Mouse (Mus musculus) mesoderm, embryonic 11.5 days (tissue): ENCODE measurements at regions not wholly inside any gene's neighbourhood (a gene's known extent, or its start where the extent isn't known, plus 50 kb on each side); places are given as distances from the start of the nearest gene placed in this dataset.
A peak's percentile ranks its signal among the peaks of the same experiment; 100 is the strongest.

Experiments
- DNase-seq: peaks from one replicate; pipeline ENCODE4 v3.0.0-alpha.2; 2012; ENCODE audit warnings: low read depth, low spot score

GRCm38 (mm10) chr12:109662179-109662578 is 62.0 kb upstream of the Rtl1 start:
- no peak for DNase-seq

DNA sequence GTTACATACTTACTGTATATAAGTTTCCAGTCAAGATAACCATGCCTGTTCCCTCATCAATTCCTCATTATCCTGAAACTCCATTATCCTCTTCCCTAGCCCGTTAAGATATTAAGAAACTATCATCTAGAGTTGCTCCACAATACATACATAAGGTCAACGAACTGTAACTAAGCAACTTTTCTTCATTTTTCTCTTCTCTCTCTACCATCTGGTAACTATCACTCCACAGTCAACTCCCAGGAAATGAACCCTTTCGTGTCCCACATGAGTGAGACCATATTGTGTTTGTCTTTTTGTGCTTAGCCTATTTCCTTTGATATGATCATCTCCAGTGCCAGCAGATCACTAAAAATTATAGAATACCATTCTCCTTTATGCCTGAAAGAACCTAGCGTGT is 74.6 kb upstream of the Rtl1 start:
- no peak for DNase-seq

DNA sequence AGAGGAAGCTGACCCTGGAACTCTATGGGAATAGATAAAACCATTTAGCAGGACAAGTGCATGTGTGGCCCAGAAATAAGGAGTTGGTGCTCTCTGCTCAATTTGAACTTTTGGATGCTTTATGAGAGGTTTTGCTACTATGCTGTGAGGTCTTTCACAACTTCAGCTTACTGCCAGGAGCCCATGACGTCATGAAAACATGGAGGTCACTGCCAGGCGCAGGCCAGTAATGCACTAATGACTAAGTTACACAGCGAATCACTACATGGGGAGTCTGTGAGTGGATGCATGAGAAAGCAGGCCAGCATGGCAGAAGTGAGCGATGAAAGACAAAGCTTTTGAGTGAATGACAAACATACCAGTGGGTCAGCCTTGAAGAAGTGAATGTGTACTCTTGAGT is 93.9 kb upstream of the Rtl1 start:
- no peak for DNase-seq

GRCm38 (mm10) chr12:109694801-109695430 is 94.8 kb upstream of the Rtl1 start:
- DNase-seq: no peak

- DNase-seq: no peak
Observed at GRCm38 (mm10) chr12:109706820-109707219, 106.7 kb upstream of the Rtl1 start.

DNA sequence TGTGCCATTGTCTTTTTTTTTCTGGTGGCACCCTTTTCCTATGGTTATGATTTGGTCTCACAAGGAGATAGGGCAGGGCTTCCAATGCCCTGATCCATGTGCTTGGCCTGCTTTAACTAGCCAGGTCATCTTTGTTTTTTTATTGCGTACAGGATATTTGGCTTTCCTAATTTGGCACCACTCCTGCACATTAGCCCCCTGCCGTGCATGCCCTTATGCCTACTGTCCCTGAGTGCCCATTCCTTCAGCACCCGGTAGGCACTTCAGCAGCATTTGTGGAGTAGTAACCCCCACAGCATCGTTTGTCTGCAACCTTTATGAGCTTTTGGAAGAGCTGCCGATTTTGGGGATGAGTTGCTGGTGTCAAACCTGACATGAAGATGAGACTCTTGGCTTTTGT is 109.5 kb upstream of the Rtl1 start:
- DNase-seq: no peak

DNA sequence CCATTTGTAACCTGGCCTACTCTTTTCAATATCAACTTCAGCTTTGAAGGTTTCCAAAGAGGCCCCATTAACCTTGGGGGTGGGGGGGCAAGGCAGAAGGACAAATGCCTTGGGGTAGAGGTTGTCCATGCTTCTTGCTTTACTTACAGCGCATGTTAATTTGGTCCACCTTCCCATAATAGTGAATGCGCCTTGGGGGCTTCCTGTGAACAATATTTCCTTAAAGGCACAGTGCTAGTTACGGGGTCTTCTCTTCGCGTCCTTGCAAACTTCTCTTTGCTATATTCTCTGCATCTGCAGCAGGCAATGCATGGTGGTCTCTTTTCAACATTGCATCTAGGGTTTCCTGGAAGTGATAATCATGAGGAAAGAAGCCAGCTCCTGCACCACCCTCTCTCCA is 111.3 kb upstream of the Rtl1 start:
- DNase-seq: no peak

DNA sequence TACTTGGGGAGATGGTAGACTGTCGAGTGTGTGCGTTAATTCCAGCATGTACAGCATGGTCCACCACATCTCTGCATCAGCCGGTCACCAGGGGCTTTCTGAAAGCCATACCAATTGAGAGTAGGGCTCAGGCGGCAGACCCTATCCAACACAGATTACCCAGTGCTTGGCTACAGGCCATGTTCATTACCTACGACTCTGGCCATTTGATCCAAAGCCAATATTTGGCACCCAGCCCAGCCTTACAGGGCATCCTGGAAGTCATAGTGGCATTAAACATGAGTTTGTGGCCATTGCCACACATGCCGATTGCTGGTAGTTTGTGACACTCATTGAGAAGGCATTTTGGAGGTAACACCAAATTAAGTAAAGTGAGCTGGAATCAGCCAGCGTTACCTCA is 111.8 kb upstream of the Rtl1 start:
- DNase-seq: no peak

DNA sequence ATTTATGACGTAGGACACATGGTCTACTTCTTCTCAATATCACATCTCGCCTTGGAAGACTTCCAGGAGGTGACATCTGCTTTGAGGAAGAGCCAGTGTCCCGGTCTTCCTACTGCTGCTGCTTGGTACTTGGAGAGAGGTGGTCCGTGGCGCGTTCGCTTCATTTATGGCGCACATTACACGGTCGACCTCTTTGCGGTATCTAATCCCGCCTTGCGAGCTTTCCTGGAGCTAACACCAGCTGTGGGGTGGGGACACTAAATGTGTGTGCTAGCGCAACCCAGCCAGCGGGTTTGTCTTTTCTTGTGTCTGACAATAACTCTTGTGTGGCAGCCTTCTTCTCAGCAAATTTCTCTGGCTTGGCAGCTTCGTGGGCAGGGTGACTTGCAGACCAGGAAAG is 112.3 kb upstream of the Rtl1 start:
- no peak for DNase-seq

- DNase-seq: no peak
Observed at GRCm38 (mm10) chr12:109713041-109713440, 112.9 kb upstream of the Rtl1 start.

- DNase-seq: no peak
Observed at GRCm38 (mm10) chr12:109714061-109714460, 113.9 kb upstream of the Rtl1 start.

DNA sequence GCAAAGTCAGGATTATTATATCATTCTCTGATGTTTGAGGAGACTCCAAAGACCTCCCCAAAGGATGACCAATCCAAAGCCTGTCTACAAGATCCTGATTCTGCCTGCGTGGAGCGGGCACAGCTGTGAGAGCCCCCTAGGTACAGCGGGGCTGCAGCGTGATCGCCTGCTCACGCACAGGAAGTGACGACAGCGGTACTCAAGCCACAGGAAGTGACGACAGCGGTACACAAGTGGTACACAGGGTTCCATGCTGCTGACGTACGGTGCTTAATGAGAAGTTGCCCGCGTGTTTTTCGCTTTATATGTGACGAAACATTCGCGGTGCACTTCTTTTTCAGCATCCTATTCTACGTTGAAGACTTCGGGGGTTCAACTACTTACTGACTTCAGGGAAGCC is 116.9 kb upstream of the Rtl1 start:
- DNase-seq: no peak

GRCm38 (mm10) chr12:109718036-109718435 is 117.9 kb upstream of the Rtl1 start:
- DNase-seq: no peak

DNA sequence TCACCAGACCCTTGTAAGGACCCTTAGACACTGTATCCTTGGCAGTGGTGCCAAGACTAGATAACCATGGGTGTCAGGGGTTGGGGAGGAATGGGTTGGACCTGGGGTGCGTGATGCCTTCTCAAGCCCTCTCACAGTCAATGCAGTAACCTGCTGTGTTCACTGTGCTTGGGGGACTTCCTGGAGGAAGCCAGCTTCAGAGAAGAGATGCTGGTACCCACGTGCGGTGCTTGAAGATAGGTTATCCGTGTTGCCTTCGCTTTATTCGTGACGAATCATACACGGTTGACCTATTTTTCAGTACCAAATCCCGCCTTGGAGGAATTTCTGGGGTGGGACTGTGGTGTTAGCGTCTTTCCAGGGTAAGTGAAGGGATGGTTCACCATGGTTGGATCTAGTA is 138.1 kb upstream of the Rtl1 start:
- no peak for DNase-seq

DNA sequence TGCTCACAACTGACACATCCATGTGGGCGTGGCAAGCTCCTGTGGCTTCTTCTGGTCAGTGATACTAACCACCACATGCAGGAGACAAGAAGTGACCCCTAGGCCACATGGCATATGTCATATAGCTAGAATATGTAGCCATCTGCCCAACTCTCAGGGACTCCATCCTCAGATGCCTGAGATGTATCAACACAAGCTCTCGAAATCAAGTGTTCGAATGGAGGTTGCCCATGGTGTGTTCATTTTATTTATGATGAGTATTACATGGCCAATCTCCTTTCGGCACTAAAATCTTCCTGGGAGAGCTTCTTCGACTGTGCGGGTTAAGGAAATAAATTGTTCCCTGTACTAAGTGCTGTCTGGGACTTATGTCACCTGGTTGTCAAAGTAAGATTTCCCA is 138.8 kb upstream of the Rtl1 start:
- no peak for DNase-seq

- DNase-seq: no peak
Observed at GRCm38 (mm10) chr12:109742486-109742885, 142.4 kb upstream of the Rtl1 start.

DNA sequence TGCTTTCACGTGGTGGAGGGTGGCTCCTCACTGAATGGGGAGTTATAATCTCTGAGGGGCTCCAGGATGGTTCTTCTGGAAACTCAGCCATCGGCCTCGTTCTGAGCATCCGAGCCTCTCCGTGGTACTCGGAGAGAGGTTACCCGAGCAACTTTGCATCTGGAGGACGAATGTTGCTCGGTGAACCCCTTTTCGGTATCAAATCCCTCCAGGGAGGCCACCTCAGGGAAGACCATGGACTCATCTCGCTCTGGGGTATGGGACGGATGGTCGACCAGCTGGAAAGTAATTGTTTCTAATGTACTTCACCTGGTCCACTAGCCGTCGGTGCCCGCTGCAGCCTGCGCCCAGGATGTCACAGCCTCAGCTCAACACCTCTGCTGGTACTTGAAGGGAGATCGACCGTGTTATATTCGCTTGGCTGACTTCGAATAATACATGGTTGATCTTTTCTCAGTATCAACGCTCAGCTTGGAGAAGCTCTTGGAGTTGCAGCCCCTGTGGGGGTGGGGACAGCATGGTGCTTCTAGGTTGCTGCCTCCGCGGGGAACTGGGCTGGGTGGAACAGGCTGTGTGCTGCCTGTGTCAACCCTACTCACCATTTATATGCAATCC is 143.0 kb upstream of the Rtl1 start:
- DNase-seq: no peak

- no peak for DNase-seq
Observed at GRCm38 (mm10) chr12:109744186-109744585, 144.1 kb upstream of the Rtl1 start.

DNA sequence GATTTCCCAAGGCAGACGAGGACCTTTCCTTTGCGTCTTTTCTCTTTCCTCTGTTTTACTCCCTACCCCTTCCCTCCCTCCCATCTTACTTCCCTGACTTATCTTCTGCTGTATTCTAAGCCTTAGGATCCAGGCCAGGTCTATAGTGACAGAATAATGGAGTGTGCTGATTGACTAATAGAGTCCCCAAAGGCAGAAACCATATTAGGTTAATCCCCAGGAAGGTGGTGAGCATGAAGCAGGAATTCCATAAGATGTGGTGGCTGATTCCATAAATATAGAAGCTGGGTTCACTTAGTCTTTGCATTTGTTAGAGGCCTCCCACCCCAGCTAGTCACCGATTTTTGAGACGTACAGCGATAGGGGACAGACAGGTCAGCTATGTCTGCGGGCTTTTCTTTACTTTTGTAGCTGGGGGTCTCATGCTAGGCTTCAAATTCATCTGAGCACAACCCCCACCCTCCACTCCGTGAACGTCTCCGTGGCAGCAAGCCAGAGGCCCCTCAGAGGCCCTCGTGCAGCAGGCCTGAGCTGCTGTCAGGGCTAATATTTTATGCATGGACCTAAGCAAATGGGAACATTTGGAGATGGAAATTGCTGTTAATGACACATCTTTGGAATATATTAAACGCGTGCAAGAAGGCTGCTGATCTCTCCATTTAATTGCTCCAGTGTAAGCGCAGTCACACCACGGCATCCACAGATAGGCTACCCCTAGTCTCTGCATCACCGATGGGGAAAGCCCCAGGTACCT is 145.8 kb upstream of the Rtl1 start:
- DNase-seq: peak; percentile 46

DNA sequence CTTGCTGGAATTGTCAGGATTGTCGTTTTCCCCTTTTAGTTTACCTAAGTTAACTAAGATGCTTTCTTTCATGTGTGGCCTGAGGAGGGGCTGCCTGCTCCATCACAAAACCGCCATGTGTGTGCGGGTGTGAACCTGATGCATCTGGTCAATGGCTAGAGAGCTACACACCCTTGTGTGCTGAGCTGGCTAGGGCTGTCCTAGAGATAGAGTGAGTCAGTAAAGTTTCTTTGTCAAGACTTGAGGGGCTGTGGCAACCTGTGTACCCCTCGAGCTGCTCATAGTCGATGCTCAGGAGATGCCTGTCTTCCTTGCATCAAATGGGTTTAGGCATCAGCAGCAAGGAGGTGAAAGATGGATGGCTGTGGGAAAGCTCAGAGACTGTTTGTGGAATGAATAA is 147.1 kb upstream of the Rtl1 start:
- no peak for DNase-seq

DNA sequence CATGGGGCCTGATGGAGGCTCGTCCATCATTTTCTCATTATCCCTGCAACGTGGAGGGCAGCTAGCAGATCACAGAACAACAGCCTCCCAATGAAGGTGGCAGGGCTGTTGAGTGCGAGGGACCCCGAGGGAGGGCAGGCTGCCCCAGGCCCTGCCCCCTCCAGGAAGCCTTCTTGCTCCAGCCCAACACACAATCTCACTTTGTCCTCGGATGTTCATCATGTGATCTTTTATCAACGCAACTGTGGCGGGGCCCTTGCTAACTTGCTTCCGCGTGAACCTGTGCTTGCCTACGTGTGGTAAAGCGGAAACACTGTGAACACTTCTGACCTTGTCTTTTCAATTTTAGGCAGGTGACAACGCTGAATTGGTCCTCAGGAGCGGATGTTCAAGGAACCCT is 147.6 kb upstream of the Rtl1 start:
- peak; percentile 50 for DNase-seq

DNA sequence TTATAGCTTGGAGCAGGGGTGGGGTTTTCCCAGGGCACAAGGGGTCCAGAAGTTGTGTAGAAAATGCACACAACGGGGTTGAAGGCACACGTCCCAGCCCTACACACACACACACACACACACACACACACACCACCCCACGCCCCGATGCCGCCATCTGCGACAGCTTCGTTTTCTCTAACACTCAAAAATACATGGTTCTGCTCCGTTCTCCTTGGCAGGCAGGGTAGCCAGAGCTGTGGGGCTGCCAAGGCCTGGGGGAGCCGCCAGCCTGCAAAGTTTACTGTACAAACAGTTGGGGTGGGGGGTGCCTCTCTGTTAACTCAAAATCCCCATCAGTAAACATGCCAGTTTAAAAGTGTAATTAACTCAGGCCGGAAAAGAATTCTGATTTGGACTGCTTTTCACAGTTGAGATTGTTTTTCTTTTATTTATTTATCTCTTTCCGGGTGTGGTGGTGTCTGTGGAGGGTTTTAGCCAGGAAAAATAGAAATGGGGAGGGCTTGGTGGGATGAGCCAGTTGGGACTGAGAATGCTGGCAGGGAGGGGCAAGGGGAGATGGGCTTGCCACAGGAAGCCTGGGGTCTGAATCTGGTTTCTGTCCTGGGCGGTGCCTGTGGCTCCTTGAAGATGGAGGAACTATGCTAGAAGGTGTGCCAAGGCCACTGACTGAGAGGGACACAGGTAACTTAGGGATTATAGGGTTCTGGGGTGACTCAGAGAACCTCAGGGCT is 148.4 kb upstream of the Rtl1 start:
- DNase-seq: no peak
